ENCODE assay signal across 11 mouse cellular contexts in the genomic region with DNA sequence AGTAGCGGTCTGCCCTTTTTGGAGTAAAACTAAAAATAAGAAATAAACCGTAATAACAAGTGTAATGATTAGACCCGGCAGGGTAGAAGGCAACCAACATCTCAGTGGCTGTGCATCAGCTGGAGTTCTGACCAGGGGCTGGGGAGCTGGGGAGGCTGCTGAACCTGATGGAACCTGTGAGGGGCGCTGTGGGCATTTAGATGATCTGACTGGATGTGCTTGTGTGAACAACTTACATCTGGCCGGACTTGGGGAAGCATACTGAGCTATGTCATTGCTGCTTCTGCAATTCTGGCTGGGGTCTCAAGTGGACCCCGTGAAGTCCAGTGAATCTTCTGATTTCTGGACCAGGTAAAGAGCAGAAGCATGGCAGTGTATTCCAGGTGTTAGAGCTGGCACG.
DNase-seq lines count a peak whose midpoint lies in the region; ATAC-seq and TF ChIP-seq lines count a peak whose summit lies in the region.
"Had no signal": no experiment of that assay in that cellular context is flagged by ENCODE, and none has a peak within 500 bp of the region (broad histone marks: within the 10 kb centered on the region; RNA-seq: fewer than 3 reads in every experiment).

No protein-coding gene starts in this region.

- no peaks in the 10 kb centered on the region for H3K9me3 ChIP-seq in kidney, embryonic 14.5 days (ENCODE audit: control insufficient read depth, low read length)
- H3K9me3 ChIP-seq in G1E (replicated peaks) = no peaks in the 10 kb centered on the region
- no peaks in the 10 kb centered on the region for H3K9me3 ChIP-seq in hindbrain, embryonic 16.5 days (ENCODE audit: control insufficient read depth, low read length)

- H3K9ac ChIP-seq in kidney, embryonic 14.5 days (ENCODE audit: low read depth, low read length) = no peak overlapping the region
- H3K9ac ChIP-seq in hindbrain, embryonic 16.5 days (ENCODE audit: low read depth, low read length) = no peak overlapping the region

- 88% methylated on average over 7 of the region's 7 CpGs for WGBS in kidney, embryonic 14.5 days
- WGBS in hindbrain, embryonic 16.5 days = 71% methylated on average over 7 of the region's 7 CpGs

- no peak overlapping the region for H3K27ac ChIP-seq in kidney, embryonic 14.5 days (ENCODE audit: low read depth, low read length)
- no peak overlapping the region for H3K27ac ChIP-seq in hindbrain, embryonic 16.5 days (ENCODE audit: low read depth, low read length)

- no peak overlapping the region for H3K4me3 ChIP-seq in kidney, embryonic 14.5 days (ENCODE audit: low read length)
- H3K4me3 ChIP-seq in G1E (ENCODE audit: low read depth, low read length) = no peak overlapping the region
- H3K4me3 ChIP-seq in hindbrain, embryonic 16.5 days (ENCODE audit: low read length) = no peak overlapping the region

- no peak overlapping the region for H3K4me2 ChIP-seq in kidney, embryonic 14.5 days (replicated peaks; ENCODE audit: low read depth, low read length)
- H3K4me2 ChIP-seq in hindbrain, embryonic 16.5 days (ENCODE audit: low read length) = no peak overlapping the region

- DNase-seq in cerebellum, adult 9-10 months = peak; percentile 3
- DNase-seq in cerebellum, adult 11-12 months = no peak
- DNase-seq in kidney, postnatal 4 days = peak; percentile 19 to 26
- DNase-seq in G1E (ENCODE audit: low spot score) = no peak
- no peak for DNase-seq in lung, postnatal 25 days (ENCODE audit: low spot score)
- DNase-seq in adrenal gland, adult 2 months = no peak
- DNase-seq: gastrocnemius, postnatal 14 days; heart, postnatal 4 days; thymus, adult 2 months had no signal

- 0 out of 2 replicates have a peak, but pooled peaks have one; percentile 7 for TF ChIP-seq CTCF in G1E (IDR thresholded peaks at IDR 0.05; ENCODE audit: low read depth, low read length)

- H3K4me1 ChIP-seq in kidney, embryonic 14.5 days (ENCODE audit: control insufficient read depth, insufficient read depth, low read length) = no peaks in the 10 kb centered on the region
- no peaks in the 10 kb centered on the region for H3K4me1 ChIP-seq in G1E (ENCODE audit: insufficient read depth, low read depth, low read length)
- no peaks in the 10 kb centered on the region for H3K4me1 ChIP-seq in hindbrain, embryonic 16.5 days (ENCODE audit: control insufficient read depth, insufficient read depth, low read depth, low read length)

- no peaks in the 10 kb centered on the region for H3K36me3 ChIP-seq in kidney, embryonic 14.5 days (ENCODE audit: control insufficient read depth, insufficient read depth, low read length)
- no peaks in the 10 kb centered on the region for H3K36me3 ChIP-seq in G1E (replicated peaks)
- no peaks in the 10 kb centered on the region for H3K36me3 ChIP-seq in hindbrain, embryonic 16.5 days (ENCODE audit: control insufficient read depth, insufficient read depth, low read length)

- H3K27me3 ChIP-seq in kidney, embryonic 14.5 days (ENCODE audit: control insufficient read depth, insufficient read depth, low read length) = no peaks in the 10 kb centered on the region
- 0 out of 2 replicates have a peak, but pooled peaks cover 2% of the 10 kb centered on the region for H3K27me3 ChIP-seq in G1E (ENCODE audit: insufficient read depth, low read length)
- no peaks in the 10 kb centered on the region for H3K27me3 ChIP-seq in hindbrain, embryonic 16.5 days (replicated peaks; ENCODE audit: control insufficient read depth, insufficient read depth, low read length)

- ATAC-seq in kidney, embryonic 14.5 days (ENCODE audit: low FRiP score, low TSS enrichment) = no peak
- no peak for ATAC-seq in G1E (ENCODE audit: extremely low read depth, insufficient number of reproducible peaks, low FRiP score, poor library complexity, severe bottlenecking)
- peak; percentile 70 for ATAC-seq in hindbrain, embryonic 16.5 days

Comparison
In these comparisons a context has a peak if more than half of its experiments do, and no peak if none do; other contexts are left out.
1. DNase-seq: peak in cerebellum, adult 9-10 months (single experiment) and kidney, postnatal 4 days (2 of 2); none in cerebellum, adult 11-12 months (single experiment), G1E (single experiment), lung, postnatal 25 days (single experiment) and adrenal gland, adult 2 months (single experiment).